Mouse (Mus musculus) heart, embryonic 10.5 days (tissue): Measurements from ENCODE around the gene Pygm. TPM values are rescaled to one million over a fixed set of nuclear protein-coding genes. Genes with fewer than 3 reads are reported as not detected.
A peak's percentile ranks its signal among the peaks of the same experiment; 100 is the strongest.

Experiments used
- DNase-seq: peaks from one replicate; pipeline ENCODE4 v3.0.0-alpha.2; 2017; ENCODE audit warnings: low spot score
- H3K27ac ChIP-seq: fragments of 300-500 bp; sonication (generic); 2 replicates; pipeline ENCODE4 v1.5.1; 2016; ENCODE audit warnings: mild to moderate bottlenecking
- H3K27me3 ChIP-seq: fragments of 300-500 bp; sonication (generic); 2 replicates; pipeline ENCODE4 v1.6.1; 2016; ENCODE audit warnings: mild to moderate bottlenecking; ENCODE audit not compliant: poor library complexity, insufficient read depth, severe bottlenecking
- H3K36me3 ChIP-seq: fragments of 300-500 bp; sonication (generic); 2 replicates; pipeline ENCODE4 v1.6.1; 2016; ENCODE audit warnings: mild to moderate bottlenecking, moderate library complexity
- H3K4me1 ChIP-seq: fragments of 300-500 bp; sonication (generic); 2 replicates; pipeline ENCODE4 v1.6.1; 2016; ENCODE audit warnings: mild to moderate bottlenecking
- H3K4me3 ChIP-seq: fragments of 300-500 bp; sonication (generic); 2 replicates; pipeline ENCODE4 v1.5.1; 2016; ENCODE audit warnings: mild to moderate bottlenecking, moderate library complexity
- H3K9me3 ChIP-seq: fragments of 300-500 bp; sonication (generic); 2 replicates; pipeline ENCODE4 v1.6.1; 2016; ENCODE audit warnings: mild to moderate bottlenecking, moderate library complexity
- WGBS: fragments of 180-500 bp; shearing (Covaris S2); methylation state at CpG from one replicate; pipeline ENCODE4 v1.1.7; 2016; 5-methylcytosine and 5-hydroxymethylcytosine counted together
- polyA plus RNA-seq: library from polyadenylated mRNA; unstranded; fragments of >200 nt; fragmentation: Nextera tagmentation; extraction: Ambion mirVana; gene quantifications from 2 replicates; pipeline ENCODE4 v1.2.1, GENCODE M21; 2016

The Pygm gene
- 103 and 214 TPM in 2 replicates for polyA plus RNA-seq

- WGBS: 8% methylated on average over 7 of the region's 7 CpGs
- H3K4me1 ChIP-seq: peaks cover 57% of the 10 kb centered on the region
- H3K4me3 ChIP-seq: peak within 1 kb of the TSS; percentile 59
- H3K27ac ChIP-seq: peak within 1 kb of the TSS; percentile 88
- H3K9me3 ChIP-seq: no peaks in the 10 kb centered on the region
- DNase-seq: peak; percentile 93
- H3K36me3 ChIP-seq: peaks cover 39% of the 10 kb centered on the region
- H3K27me3 ChIP-seq: peaks cover 23% of the 10 kb centered on the region; the same call in 1 of the 2 replicates
Observed at GRCm38 (mm10) chr19:6384128-6384527, at the start of gene Pygm. Pygm (plus strand) TSS chr19:6384399.

- H3K4me3 ChIP-seq: peak within 1 kb of the TSS; percentile 87
- no peaks in the 10 kb centered on the region for H3K27me3 ChIP-seq
- H3K27ac ChIP-seq: peak within 1 kb of the TSS; percentile 91
- WGBS: under 1% methylated on average over 43 of the region's 43 CpGs
- H3K9me3 ChIP-seq: no peaks in the 10 kb centered on the region
- peak; percentile 99 for DNase-seq
- peaks cover 42% of the 10 kb centered on the region for H3K4me1 ChIP-seq
- peaks cover 35% of the 10 kb centered on the region for H3K36me3 ChIP-seq
Observed at GRCm38 (mm10) chr19:6334673-6335457, 49.3 kb upstream of the Pygm start, which contains the start of gene Men1. Men1 (plus strand) TSS chr19:6334979.

- no peaks in the 10 kb centered on the region for H3K27me3 ChIP-seq
- no peak for DNase-seq
- H3K36me3 ChIP-seq: peaks cover 39% of the 10 kb centered on the region
- under 1% methylated on average over 25 of the region's 25 CpGs for WGBS
- no peaks in the 10 kb centered on the region for H3K9me3 ChIP-seq
- peak overlapping the region; percentile 87 for H3K4me3 ChIP-seq
- H3K27ac ChIP-seq: peak overlapping the region; percentile 91
- H3K4me1 ChIP-seq: peaks cover 47% of the 10 kb centered on the region
Observed at GRCm38 (mm10) chr19:6335458-6335827, 48.8 kb upstream of the Pygm start.

- Histone ChIP-seq H3K4me1 (peaks cover 56% of the 10 kb centered on the region), H3K4me3 (peak overlapping the region; percentile 87), H3K9me3 (no peaks in the 10 kb centered on the region), H3K27me3 (no peaks in the 10 kb centered on the region), H3K27ac (no peak overlapping the region), H3K36me3 (peaks cover 39% of the 10 kb centered on the region)
- 92% methylated on average over 10 of the region's 10 CpGs for WGBS
- no peak for DNase-seq
Observed at GRCm38 (mm10) chr19:6336920-6337319, 47.3 kb upstream of the Pygm start.

- WGBS: 95% methylated on average over 7 of the region's 7 CpGs
- Histone ChIP-seq H3K4me3 (no peak overlapping the region), H3K9me3 (no peaks in the 10 kb centered on the region), H3K27me3 (0 out of 2 replicates have a peak, but pooled peaks cover 7% of the 10 kb centered on the region), H3K27ac (no peak overlapping the region), H3K36me3 (peaks cover 43% of the 10 kb centered on the region), H3K4me1 (peaks cover 66% of the 10 kb centered on the region)
- DNase-seq: no peak
Observed at GRCm38 (mm10) chr19:6338171-6338570, 46.0 kb upstream of the Pygm start.

- peaks cover 69% of the 10 kb centered on the region for H3K4me1 ChIP-seq
- no peak overlapping the region for H3K4me3 ChIP-seq
- peaks cover 47% of the 10 kb centered on the region for H3K36me3 ChIP-seq
- 85% methylated on average over 11 of the region's 11 CpGs for WGBS
- H3K27me3 ChIP-seq: 0 out of 2 replicates have a peak, but pooled peaks cover 7% of the 10 kb centered on the region
- no peak for DNase-seq
- H3K9me3 ChIP-seq: no peaks in the 10 kb centered on the region
- H3K27ac ChIP-seq: no peak overlapping the region
Observed at GRCm38 (mm10) chr19:6338716-6339115, 45.5 kb upstream of the Pygm start.

- DNase-seq: no peak
- peaks cover 51% of the 10 kb centered on the region for H3K36me3 ChIP-seq
- no peak overlapping the region for H3K4me3 ChIP-seq
- peaks cover 66% of the 10 kb centered on the region for H3K4me1 ChIP-seq
- 92% methylated on average over 6 of the region's 6 CpGs for WGBS
- 0 out of 2 replicates have a peak, but pooled peaks cover 7% of the 10 kb centered on the region for H3K27me3 ChIP-seq
- no peak overlapping the region for H3K27ac ChIP-seq
- H3K9me3 ChIP-seq: no peaks in the 10 kb centered on the region
Observed at GRCm38 (mm10) chr19:6339191-6339590, 45.0 kb upstream of the Pygm start.

- 72% methylated on average over 15 of the region's 15 CpGs for WGBS
- H3K9me3 ChIP-seq: no peaks in the 10 kb centered on the region
- peaks cover 59% of the 10 kb centered on the region for H3K36me3 ChIP-seq
- H3K4me3 ChIP-seq: peak overlapping the region; percentile 84
- H3K27me3 ChIP-seq: 0 out of 2 replicates have a peak, but pooled peaks cover 7% of the 10 kb centered on the region
- peaks cover 59% of the 10 kb centered on the region for H3K4me1 ChIP-seq
- peak overlapping the region; percentile 56; the same call in 1 of the 2 replicates for H3K27ac ChIP-seq
- no peak for DNase-seq
Observed at GRCm38 (mm10) chr19:6339890-6340504, 44.2 kb upstream of the Pygm start.

GRCm38 (mm10) chr19:6340524-6341452 lies 43.4 kb upstream of the Pygm start, which contains the start of gene Map4k2:
Map4k2 (plus strand) TSS chr19:6341135.
- Histone ChIP-seq H3K36me3 (peaks cover 67% of the 10 kb centered on the region), H3K27ac (peak within 1 kb of the TSS; percentile 91), H3K27me3 (0 out of 2 replicates have a peak, but pooled peaks cover 7% of the 10 kb centered on the region), H3K4me1 (peaks cover 61% of the 10 kb centered on the region), H3K9me3 (no peaks in the 10 kb centered on the region), H3K4me3 (peak within 1 kb of the TSS; percentile 84)
- 5% methylated on average over 70 of the region's 72 CpGs for WGBS
- DNase-seq: peak; percentile 89

GRCm38 (mm10) chr19:6341453-6342077 lies 42.6 kb upstream of the Pygm start:
- Histone ChIP-seq H3K4me1 (peaks cover 61% of the 10 kb centered on the region), H3K27ac (peak overlapping the region; percentile 91), H3K27me3 (0 out of 2 replicates have a peak, but pooled peaks cover 7% of the 10 kb centered on the region), H3K36me3 (peaks cover 73% of the 10 kb centered on the region), H3K4me3 (peak overlapping the region; percentile 84), H3K9me3 (no peaks in the 10 kb centered on the region)
- no peak for DNase-seq
- WGBS: 9% methylated on average over 23 of the region's 23 CpGs

GRCm38 (mm10) chr19:6342276-6342933 lies 41.8 kb upstream of the Pygm start:
- 0 out of 2 replicates have a peak overlapping the region, but pooled peaks have one; percentile 91 for H3K27ac ChIP-seq
- 74% methylated on average over 5 of the region's 5 CpGs for WGBS
- peaks cover 73% of the 10 kb centered on the region for H3K36me3 ChIP-seq

More at GRCm38 (mm10) chr19:6342276-6342933, 41.8 kb upstream of the Pygm start:
- DNase-seq: no peak
- Histone ChIP-seq H3K4me1 (peaks cover 61% of the 10 kb centered on the region), H3K9me3 (no peaks in the 10 kb centered on the region), H3K4me3 (peak overlapping the region; percentile 84; the same call in 1 of the 2 replicates), H3K27me3 (0 out of 2 replicates have a peak, but pooled peaks cover 7% of the 10 kb centered on the region)
